Mouse (Mus musculus) liver, postnatal 0 days (tissue): Measurements from ENCODE around the gene Aox1.

Experiments used
- CTCF ChIP-seq: sonication (generic); IDR thresholded peaks from 2 replicates; pipeline ENCODE4 v1.5.1; 2016; ENCODE audit warnings: antibody characterized with exemption, low read depth
- EP300 ChIP-seq: IDR thresholded peaks from 2 replicates; pipeline ENCODE4 v1.6.1; 2016; ENCODE audit warnings: antibody characterized with exemption, low read depth, mild to moderate bottlenecking

GRCm38 (mm10) chr1:58124901-58125300, 95.2 kb downstream of the Aox1 start:
- no peak for TF ChIP-seq EP300
- no peak for TF ChIP-seq CTCF
